Mouse (Mus musculus): ENCODE data around the gene Gramd1b.
A peak's percentile ranks its signal among the peaks of the same experiment; 100 is the strongest.
"Not testable (repeated sequence)": the region's sequence is repeated elsewhere in the genome, so short reads cannot be mapped to it uniquely, and the experiment has no call there.

Gramd1b gene

GRCm38 (mm10) chr9:40511970-40512369 is 19.2 kb downstream of the Gramd1b start:
- no peak for DNase-seq (ENCODE audit: low spot score in 2 of 2)

DNA sequence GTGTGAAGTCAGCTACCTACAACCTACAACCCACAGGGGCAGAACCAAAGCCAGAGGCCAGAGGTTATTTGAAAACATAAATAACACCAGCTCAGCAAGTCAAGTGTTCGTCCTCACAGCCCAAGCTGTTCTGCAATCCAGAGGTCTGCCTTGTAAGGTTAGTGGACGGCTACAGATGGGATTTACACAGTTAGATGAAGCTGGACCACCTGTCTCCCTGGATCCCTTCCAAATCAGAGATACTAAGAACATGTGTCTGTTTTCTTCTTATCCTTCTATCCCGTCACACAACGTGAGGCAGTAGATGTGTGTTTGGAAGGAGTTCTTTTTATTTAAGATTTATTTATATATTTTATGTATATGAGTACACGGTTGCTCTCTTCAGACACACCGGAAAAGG is 21.7 kb downstream of the Gramd1b start:
- DNase-seq (ENCODE audit: low spot score in 2 of 2), result no peak

DNA sequence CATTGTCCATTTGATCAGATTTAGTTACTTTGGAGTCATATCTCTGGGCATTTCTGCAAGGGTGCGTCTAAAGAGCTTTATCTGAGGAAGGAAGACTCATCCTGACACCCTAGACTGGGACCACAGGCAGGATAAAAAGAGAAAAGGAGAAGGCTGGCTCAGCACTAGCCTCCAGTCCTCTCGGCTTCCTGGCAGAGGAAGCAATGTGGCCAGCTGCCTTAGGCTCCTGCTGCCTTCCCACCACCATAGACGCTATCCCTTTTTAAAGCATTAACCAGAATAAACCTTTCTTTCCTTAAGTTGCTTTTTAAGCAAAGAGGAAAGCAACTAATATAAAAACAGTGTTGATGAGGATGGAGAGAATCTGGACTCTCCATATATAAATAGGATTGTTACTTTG is 24.6 kb downstream of the Gramd1b start:
- DNase-seq (ENCODE audit: low spot score in 2 of 2), result no peak

GRCm38 (mm10) chr9:40505471-40506312 is 25.5 kb downstream of the Gramd1b start:
- no peak for DNase-seq (ENCODE audit: low spot score in 2 of 2)

GRCm38 (mm10) chr9:40504886-40505285 is 26.3 kb downstream of the Gramd1b start:
- no peak for DNase-seq (ENCODE audit: low spot score in 2 of 2)

GRCm38 (mm10) chr9:40500691-40501090 is 30.5 kb downstream of the Gramd1b start:
- no peak for DNase-seq (ENCODE audit: low spot score in 2 of 2)

DNA sequence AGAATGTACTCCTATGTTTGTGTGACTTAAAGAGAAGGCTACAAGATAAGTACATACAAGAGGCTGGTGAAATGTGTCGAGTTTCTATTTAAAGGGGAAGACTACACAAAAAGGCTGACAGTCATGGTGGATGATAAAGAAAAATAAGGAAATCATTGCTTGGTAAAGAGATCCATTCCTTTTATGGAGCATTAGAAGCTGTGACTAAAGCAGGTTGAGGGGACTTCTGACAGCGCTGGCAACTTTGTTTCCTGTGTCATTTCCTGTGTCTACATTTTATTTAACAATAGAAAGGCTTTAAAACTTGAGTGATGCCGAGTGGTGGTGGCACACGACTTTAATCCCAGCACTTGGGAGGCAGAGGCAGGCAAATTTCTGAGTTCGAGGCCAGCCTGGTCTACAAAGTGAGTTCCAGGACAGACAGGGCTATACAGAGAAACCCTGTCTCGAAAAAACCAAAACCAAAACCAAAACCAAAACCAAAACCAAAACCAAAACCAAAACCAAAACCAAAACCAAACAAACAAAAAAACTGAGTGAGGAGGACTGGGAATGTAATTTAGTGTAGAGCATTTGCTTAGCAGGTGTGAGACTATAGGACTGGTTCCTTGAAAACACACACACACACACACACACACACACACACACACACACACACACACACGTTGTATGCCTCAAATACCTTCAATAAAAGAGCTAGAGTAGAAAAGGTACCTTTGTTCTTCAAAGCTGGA is 48.7 kb downstream of the Gramd1b start:
- not testable (repeated sequence) for DNase-seq (ENCODE audit: low spot score in 2 of 2)

- no peak for DNase-seq (ENCODE audit: low spot score in 2 of 2)
Measured at GRCm38 (mm10) chr9:40481271-40481670, 49.9 kb downstream of the Gramd1b start.

DNA sequence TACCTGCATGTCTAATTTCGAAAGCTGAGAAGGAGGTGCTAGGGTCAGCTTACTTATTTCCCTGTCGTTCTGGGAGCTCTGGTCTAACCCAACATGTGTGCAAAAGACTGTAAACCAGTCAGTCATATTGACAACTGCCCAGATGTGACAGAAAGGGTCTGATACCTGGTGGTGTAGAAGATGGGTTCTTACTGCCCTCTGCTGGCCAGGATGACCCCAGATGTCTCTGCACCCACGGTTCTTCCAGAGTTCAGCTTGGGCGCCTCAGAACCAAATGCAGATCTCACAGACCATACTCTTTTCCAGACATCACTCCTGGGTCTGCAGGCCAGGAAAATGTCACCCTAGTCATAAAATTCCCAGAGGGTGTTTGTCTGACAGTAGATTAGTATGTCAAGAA is 51.9 kb downstream of the Gramd1b start:
- peak; percentile 39 to 73 for DNase-seq (ENCODE audit: low spot score in 2 of 2)

DNA sequence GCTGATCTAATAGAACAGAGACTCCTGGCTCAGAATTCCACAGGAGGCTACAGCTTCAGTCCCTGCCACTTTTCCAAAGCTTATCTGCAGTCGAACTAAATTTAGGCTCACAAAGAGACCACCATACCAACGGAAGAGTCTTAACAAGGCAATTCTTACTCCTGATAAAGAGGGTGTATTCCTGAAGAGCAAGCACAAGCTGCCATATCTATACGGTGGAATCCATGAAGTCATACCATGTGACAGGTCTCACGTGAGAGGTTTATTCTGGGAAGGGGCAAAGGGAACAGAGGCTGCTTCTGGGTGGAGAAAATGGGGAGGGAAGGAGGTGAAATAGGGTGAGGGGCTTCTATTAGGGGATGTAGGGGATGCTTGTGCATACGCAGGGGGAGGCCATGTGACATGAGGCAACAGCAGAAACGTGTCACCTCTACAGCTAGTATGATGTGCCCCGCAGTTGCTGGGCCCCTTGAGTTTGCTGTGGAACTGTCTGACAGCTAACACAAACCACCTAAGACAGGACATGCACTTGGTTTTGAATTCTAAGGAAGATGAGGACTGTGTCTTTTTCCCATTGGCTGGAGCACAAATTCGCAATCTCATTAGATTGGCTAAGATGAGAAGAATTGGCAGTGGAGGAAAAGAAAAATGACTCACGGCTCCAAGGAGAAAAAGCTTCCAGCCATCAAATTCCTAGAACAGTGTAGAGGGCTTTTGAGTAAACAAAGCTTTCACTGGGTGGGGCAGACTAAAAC is 52.9 kb downstream of the Gramd1b start:
- no peak for DNase-seq (ENCODE audit: low spot score in 2 of 2)

GRCm38 (mm10) chr9:40477611-40478010 is 53.6 kb downstream of the Gramd1b start:
- no peak for DNase-seq (ENCODE audit: low spot score in 2 of 2)

GRCm38 (mm10) chr9:40476098-40476497 is 55.1 kb downstream of the Gramd1b start:
- no peak for DNase-seq (ENCODE audit: low spot score in 2 of 2)

DNA sequence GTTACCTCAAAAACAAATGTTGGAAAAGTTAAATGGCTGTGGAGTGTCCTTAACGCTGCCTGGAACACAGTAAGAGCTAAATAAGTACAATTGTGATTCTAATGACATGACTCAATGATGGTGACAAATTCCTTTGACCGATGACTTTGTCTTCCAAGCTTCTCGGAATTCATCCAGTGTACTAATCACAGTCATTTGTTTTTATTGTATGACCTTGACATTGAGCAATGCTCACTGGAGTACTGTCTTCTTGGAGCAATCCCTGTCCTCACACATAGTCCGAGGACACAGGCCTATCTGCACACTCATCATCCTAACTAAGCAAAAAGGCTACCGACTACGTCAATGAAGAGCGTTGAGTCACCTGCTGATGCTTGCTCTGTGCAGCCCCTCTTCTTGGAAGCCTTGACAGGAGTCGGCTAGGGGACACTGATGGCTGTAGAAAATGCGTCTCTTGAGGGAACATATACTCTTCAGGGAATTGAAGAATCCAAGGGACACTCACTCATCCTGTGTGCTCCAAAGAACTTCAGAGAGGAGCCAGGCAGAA is 58.1 kb downstream of the Gramd1b start:
- no peak for DNase-seq (ENCODE audit: low spot score in 2 of 2)

DNA sequence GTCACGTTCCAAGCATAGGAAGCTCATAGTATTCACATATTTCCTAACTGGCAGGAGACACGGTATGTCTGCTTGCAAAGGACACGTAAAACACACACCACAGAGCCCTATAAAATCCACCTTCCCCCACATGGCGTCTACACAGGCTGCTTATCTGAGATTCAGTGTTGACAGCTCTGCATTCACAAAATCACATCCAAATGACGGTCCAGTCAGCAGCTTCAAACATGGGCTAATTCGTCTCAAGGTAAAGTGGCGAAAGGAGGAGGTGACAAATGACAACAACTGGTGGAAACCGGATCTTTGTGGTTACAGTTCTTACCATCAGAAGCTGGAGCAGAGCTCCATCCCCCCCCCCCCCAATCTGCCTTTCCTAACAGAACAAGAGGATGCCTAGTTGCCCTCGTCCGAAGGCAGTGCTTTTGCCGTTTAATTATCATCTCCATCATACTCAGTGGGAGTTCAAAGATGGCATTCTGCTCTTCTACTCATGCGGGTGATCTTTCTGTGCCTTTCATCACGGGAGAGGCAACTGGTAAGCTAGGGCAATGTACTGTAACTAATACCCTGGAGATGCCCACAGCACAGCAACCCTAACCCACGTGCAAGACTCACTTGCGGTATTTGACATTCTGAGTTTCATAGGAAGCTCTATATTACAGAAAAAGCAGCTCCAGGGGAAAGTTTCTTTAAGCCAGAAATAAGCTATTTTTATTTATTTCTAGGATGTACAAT is 61.6 kb downstream of the Gramd1b start:
- DNase-seq (ENCODE audit: low spot score in 2 of 2), result no peak

GRCm38 (mm10) chr9:40466782-40467181 is 64.4 kb downstream of the Gramd1b start:
- no peak for DNase-seq (ENCODE audit: low spot score in 2 of 2)

GRCm38 (mm10) chr9:40465596-40465995 is 65.6 kb downstream of the Gramd1b start:
- DNase-seq (ENCODE audit: low spot score in 2 of 2), result no peak

- DNase-seq (ENCODE audit: low spot score in 2 of 2), result no peak
Measured at GRCm38 (mm10) chr9:40462401-40462800, 68.8 kb downstream of the Gramd1b start.

DNA sequence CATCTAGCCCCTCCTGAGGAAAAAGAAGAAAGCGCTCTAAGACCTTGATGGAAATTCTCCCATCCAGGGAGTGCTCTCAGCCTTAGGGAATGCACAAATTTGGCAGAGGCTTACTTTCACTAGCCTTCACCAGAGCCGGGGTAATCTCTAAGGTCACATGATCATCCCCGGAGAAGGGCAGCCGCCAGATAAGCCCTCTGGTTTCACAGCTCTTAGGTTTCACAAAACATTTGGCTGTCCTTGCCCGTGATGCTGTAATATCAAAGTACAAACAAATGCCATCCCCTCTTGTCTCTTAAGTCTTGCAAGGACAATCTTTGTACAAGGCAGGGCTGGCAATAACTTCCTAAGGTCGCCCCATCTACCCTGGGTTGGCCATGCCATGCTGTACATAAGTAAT is 70.4 kb downstream of the Gramd1b start:
- no peak for DNase-seq (ENCODE audit: low spot score in 2 of 2)

DNA sequence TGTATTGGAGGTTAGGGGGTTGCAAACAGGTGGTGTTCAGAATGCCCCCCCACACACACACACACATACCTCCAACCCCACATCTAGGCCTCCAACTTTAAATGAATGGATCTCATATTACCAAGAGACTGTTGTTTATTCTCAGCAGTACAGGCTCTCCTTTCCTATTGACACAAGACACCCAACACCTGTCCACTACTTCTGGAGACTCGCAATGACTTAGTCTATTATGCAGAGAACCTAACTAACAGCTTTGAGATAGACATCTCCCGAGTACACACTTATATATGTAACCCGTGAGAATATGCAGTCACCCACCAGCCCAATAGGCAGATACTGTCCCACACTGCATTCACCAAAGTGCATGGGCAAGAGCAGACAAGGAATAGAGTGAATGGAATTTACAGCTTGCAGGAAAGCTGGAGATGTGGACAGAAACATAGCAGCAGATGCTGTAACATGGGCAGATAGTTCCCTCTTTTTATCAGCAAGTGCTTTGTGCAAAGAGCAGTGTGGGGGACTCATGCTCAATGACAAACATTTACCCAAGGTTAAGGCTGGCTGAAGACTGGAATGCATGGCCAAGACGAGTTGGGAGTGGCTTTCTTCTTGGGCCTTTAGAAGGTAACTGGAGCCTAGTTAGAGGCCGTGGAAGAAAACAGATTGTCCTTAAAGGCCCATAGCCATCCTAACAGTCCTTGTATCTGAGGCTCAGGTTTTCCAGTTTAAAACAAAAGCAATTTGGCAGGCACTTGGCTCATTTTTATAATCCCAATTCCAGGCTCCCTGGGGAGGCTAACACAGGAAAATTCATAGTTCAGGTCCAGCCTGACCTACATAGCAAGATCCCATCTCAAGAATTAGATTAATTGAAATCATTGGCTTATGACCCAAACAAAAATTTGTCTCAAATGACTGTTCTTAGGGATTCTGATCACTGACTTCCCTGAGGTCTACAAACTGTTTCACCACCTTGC is 71.6 kb downstream of the Gramd1b start:
- no peak for DNase-seq (ENCODE audit: low spot score in 2 of 2)

Data from spleen, postnatal 10 days (tissue).